Mouse (Mus musculus): ENCODE measurements around the gene Vmn1r229.

The Vmn1r229 gene

GRCm38 (mm10) chr17:20811255-20811654 lies at the start of gene Vmn1r229:
TSS of gene Vmn1r229 (plus strand) at chr17:20811555.
- no peak for DNase-seq (ENCODE audit: low spot score in 2 of 2)

GRCm38 (mm10) chr17:20786057-20786456 lies 25.3 kb upstream of the Vmn1r229 start, which contains the start of gene Vmn1r228:
TSS of gene Vmn1r228 (minus strand) at chr17:20786157.
- no peak for DNase-seq (ENCODE audit: low spot score in 2 of 2)

DNA sequence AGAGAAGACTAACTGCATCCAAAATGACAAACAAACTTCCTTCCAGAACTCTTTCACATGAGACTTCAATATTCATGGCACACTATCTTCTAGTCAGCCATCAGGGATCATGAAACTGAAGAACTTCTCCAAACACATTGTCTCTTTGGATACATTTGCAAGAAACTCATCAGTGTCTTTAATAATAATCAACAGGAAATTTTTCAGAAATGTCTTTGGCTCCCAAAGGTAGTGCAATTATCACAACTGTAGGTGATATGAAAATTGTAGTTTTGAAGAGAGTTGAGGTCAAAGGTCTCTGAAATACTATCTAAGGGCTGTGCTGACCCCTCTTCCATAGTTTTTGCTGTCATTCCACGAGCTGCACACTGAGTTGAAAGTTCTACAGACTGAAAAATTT lies 28.8 kb downstream of the Vmn1r229 start, which contains the start of gene Vmn1r230:
TSS of gene Vmn1r230 (plus strand) at position 301 of the 400 bp plus-strand sequence.
- no peak for DNase-seq (ENCODE audit: low spot score in 2 of 2)

Data from cerebellum, postnatal 4 days (tissue).